Mouse (Mus musculus) cerebellum, postnatal 4 days (tissue): ENCODE results near the gene Ccsap.

Experiments used
- DNase-seq, 2 experiments: peaks; one replicate each; pipeline ENCODE4 v3.0.0; 2022; ENCODE audit warnings: low spot score in 2 of 2, mixed read lengths in 1 of 2

Ccsap gene

GRCm38 (mm10) chr8:123859648-123860259 is at the start of gene Ccsap:
Gene Ccsap (minus strand): TSS chr8:123860209.
- DNase-seq: peak in 1 of 2 experiments; percentile 50

- no peak for DNase-seq
Measured at GRCm38 (mm10) chr8:123907604-123908003, 47.6 kb upstream of the Ccsap start.

GRCm38 (mm10) chr8:123902653-123903052 is 42.6 kb upstream of the Ccsap start:
- no peak for DNase-seq

GRCm38 (mm10) chr8:123899366-123899765 is 39.4 kb upstream of the Ccsap start:
- no peak for DNase-seq

- DNase-seq: no peak
Measured at GRCm38 (mm10) chr8:123898576-123898975, 38.6 kb upstream of the Ccsap start.

- DNase-seq: no peak
Measured at GRCm38 (mm10) chr8:123896774-123897173, 36.8 kb upstream of the Ccsap start.

- DNase-seq: no peak
Measured at GRCm38 (mm10) chr8:123896366-123896761, 36.4 kb upstream of the Ccsap start.

GRCm38 (mm10) chr8:123895680-123896365 is 35.8 kb upstream of the Ccsap start:
- DNase-seq: no peak

- DNase-seq: no peak
Measured at GRCm38 (mm10) chr8:123895230-123895629, 35.2 kb upstream of the Ccsap start.

- no peak for DNase-seq
Measured at GRCm38 (mm10) chr8:123894502-123895097, 34.6 kb upstream of the Ccsap start, which contains the start of gene Acta1. Gene Acta1 (minus strand): TSS chr8:123894751.

GRCm38 (mm10) chr8:123893413-123893812 is 33.4 kb upstream of the Ccsap start:
- no peak for DNase-seq

- peak in 1 of 2 experiments; percentile 13 for DNase-seq
Measured at GRCm38 (mm10) chr8:123892586-123893155, 32.7 kb upstream of the Ccsap start.

GRCm38 (mm10) chr8:123891883-123892585 is 32.0 kb upstream of the Ccsap start:
- peak; percentile 32 to 67 for DNase-seq

GRCm38 (mm10) chr8:123891271-123891670 is 31.3 kb upstream of the Ccsap start:
- DNase-seq: peak in 1 of 2 experiments; percentile 59

- DNase-seq: no peak
Measured at GRCm38 (mm10) chr8:123889797-123890196, 29.8 kb upstream of the Ccsap start.

GRCm38 (mm10) chr8:123887956-123888355 is 27.9 kb upstream of the Ccsap start:
- no peak for DNase-seq

- DNase-seq: no peak
Measured at GRCm38 (mm10) chr8:123887163-123887562, 27.2 kb upstream of the Ccsap start.

GRCm38 (mm10) chr8:123884721-123885565 is 24.9 kb upstream of the Ccsap start:
- DNase-seq: peak in 1 of 2 experiments; percentile 16

- DNase-seq: no peak
Measured at GRCm38 (mm10) chr8:123883094-123883493, 23.1 kb upstream of the Ccsap start.

GRCm38 (mm10) chr8:123882412-123882811 is 22.4 kb upstream of the Ccsap start:
- no peak for DNase-seq

- no peak for DNase-seq
Measured at GRCm38 (mm10) chr8:123880821-123881350, 20.9 kb upstream of the Ccsap start.
